8 mouse cellular contexts compared by ENCODE assay signal in the genomic region with DNA sequence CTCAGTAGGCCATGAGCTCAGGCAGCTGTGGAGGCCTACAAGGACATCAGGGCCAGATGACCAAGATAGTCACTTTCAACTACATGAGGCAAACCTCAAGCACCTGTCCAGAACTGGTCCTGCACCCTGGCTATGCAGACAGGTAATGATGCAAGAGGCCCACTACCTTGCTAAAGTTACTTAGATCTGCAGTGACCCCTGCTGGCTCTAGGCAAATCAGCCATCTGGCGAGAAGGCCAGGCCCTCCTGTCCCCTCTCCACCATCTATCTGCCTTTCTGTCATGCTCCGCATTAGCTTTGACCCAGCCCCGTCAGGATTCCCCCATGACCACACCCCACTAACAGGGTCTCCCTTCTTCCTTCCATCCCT. TPM values are rescaled to one million over a fixed set of nuclear protein-coding genes. Genes with fewer than 3 reads are reported as not detected.
DNase-seq lines count a peak whose midpoint lies in the region; ATAC-seq and TF ChIP-seq lines count a peak whose summit lies in the region.

No protein-coding gene starts in this region.

- peak; percentile 70 for TF ChIP-seq CTCF in kidney, adult 2 months (conservative IDR thresholded peaks at IDR 0.05; ENCODE audit: insufficient read depth, insufficient read length, low read depth, low read length)

- 44% methylated on average over 3 of the region's 3 CpGs for WGBS in hindbrain, embryonic 10.5 days
- WGBS in hindbrain, embryonic 12.5 days = 44% methylated on average over 3 of the region's 3 CpGs
- 77% methylated on average over 3 of the region's 3 CpGs for WGBS in kidney, adult 2 months

- DNase-seq in hindbrain, embryonic 10.5 days (ENCODE audit: low spot score) = peak; percentile 20
- DNase-seq in adrenal gland, postnatal 14 days = peak; percentile 65
- DNase-seq in kidney, adult 2 months = peak; percentile 37
- DNase-seq in thymus, postnatal 14 days = peak; percentile 75
- DNase-seq in frontal cortex, postnatal 25 days (ENCODE audit: low spot score in 2 of 2) = no peak
- DNase-seq in gastrocnemius, postnatal 36 days = no peak

- H3K9ac ChIP-seq in hindbrain, embryonic 12.5 days = no peak overlapping the region

- H3K27ac ChIP-seq in hindbrain, embryonic 10.5 days = no peak overlapping the region
- H3K27ac ChIP-seq in hindbrain, embryonic 12.5 days = no peak overlapping the region
- H3K27ac ChIP-seq in kidney, adult 2 months (ENCODE audit: insufficient read depth, low read depth, low read length) = no peak overlapping the region

- intact Hi-C loops in gastrocnemius, postnatal 36 days (cut with DNase I) = loop anchor here (5.0 kb wide), 1 partner anchor 33 kb away; no protein-coding TSS in a partner anchor

- no peak overlapping the region for H3K4me3 ChIP-seq in hindbrain, embryonic 10.5 days
- no peak overlapping the region for H3K4me3 ChIP-seq in hindbrain, embryonic 12.5 days
- H3K4me3 ChIP-seq in kidney, adult 2 months (ENCODE audit: insufficient read depth, low read depth, low read length) = no peak overlapping the region

- no peak for ATAC-seq in hindbrain, embryonic 12.5 days (ENCODE audit: low FRiP score)
- ATAC-seq in megakaryocyte, adult 5-6 weeks (ENCODE audit: poor library complexity, severe bottlenecking) = peak; percentile 56

- H3K9me3 ChIP-seq in hindbrain, embryonic 10.5 days = no peaks in the 10 kb centered on the region
- H3K9me3 ChIP-seq in hindbrain, embryonic 12.5 days (replicated peaks) = 0 out of 2 replicates have a peak, but pooled peaks cover 3% of the 10 kb centered on the region

- no peaks in the 10 kb centered on the region; the same call in 1 of the 2 replicates for H3K27me3 ChIP-seq in hindbrain, embryonic 10.5 days (ENCODE audit: insufficient read depth, poor library complexity, severe bottlenecking)
- no peaks in the 10 kb centered on the region for H3K27me3 ChIP-seq in hindbrain, embryonic 12.5 days
- no peaks in the 10 kb centered on the region for H3K27me3 ChIP-seq in kidney, adult 2 months (replicated peaks; ENCODE audit: control insufficient read depth, insufficient read depth, low read length)

- H3K4me1 ChIP-seq in hindbrain, embryonic 10.5 days (replicated peaks) = peaks cover 14% of the 10 kb centered on the region
- 0 out of 2 replicates have a peak, but pooled peaks cover 4% of the 10 kb centered on the region for H3K4me1 ChIP-seq in hindbrain, embryonic 12.5 days
- H3K4me1 ChIP-seq in kidney, adult 2 months (ENCODE audit: control insufficient read depth, insufficient read depth, low read length) = no peaks in the 10 kb centered on the region

- no peak for TF ChIP-seq POLR2A in kidney, adult 2 months (IDR thresholded peaks at IDR 0.05; ENCODE audit: low read depth, low read length)

- no peak overlapping the region for H3K4me2 ChIP-seq in hindbrain, embryonic 12.5 days (replicated peaks)

- H3K36me3 ChIP-seq in hindbrain, embryonic 10.5 days = no peaks in the 10 kb centered on the region
- H3K36me3 ChIP-seq in hindbrain, embryonic 12.5 days = no peaks in the 10 kb centered on the region
- no peaks in the 10 kb centered on the region for H3K36me3 ChIP-seq in kidney, adult 2 months (ENCODE audit: control insufficient read depth, insufficient read depth, low read length)

RNA-seq across cellular contexts. Expression of a gene that starts 35.7 kb away (rescaled TPM):
- 148 and 151 TPM in 2 replicates for polyA plus RNA-seq in hindbrain, embryonic 10.5 days (2016; fragmentation: Nextera tagmentation; extraction: Ambion mirVana)
- polyA plus RNA-seq in hindbrain, embryonic 12.5 days (2016; fragmentation: Nextera tagmentation; extraction: Ambion mirVana) = 120 and 130 TPM in 2 replicates
- total RNA-seq in adrenal gland, postnatal 14 days (2021) = 107 and 111 TPM in 2 replicates
- 94.6 and 120 TPM in 2 replicates for polyA plus RNA-seq in kidney, adult 2 months (2012; rRNA removed)
- total RNA-seq in megakaryocyte, adult 5-6 weeks (2015) = 35.5 and 46.1 TPM in 2 replicates
- total RNA-seq in megakaryocyte, adult 5-6 weeks (2017) = 28.7 and 39.4 TPM in 2 replicates
- total RNA-seq in gastrocnemius, postnatal 36 days (2021) = 10 to 100 TPM; 78.0 to 84.1 TPM

RNA-seq across cellular contexts. Expression of a gene that starts 42.9 kb away (rescaled TPM):
- 2.0 TPM in 2 replicates for polyA plus RNA-seq in hindbrain, embryonic 10.5 days (2016; fragmentation: Nextera tagmentation; extraction: Ambion mirVana)
- polyA plus RNA-seq in hindbrain, embryonic 12.5 days (2016; fragmentation: Nextera tagmentation; extraction: Ambion mirVana) = 4.0 and 4.7 TPM in 2 replicates
- total RNA-seq in adrenal gland, postnatal 14 days (2021) = 422 and 438 TPM in 2 replicates
- 336 and 398 TPM in 2 replicates for polyA plus RNA-seq in kidney, adult 2 months (2012; rRNA removed)
- 5.6 and 9.1 TPM in 2 replicates for total RNA-seq in megakaryocyte, adult 5-6 weeks (2015)
- total RNA-seq in megakaryocyte, adult 5-6 weeks (2017) = 4.8 and 11.4 TPM in 2 replicates
- 100 to 1,000 TPM; 137 to 152 TPM for total RNA-seq in gastrocnemius, postnatal 36 days (2021)

Comparison
In these comparisons a context has a peak if more than half of its experiments do, and no peak if none do; other contexts are left out.
1. DNase-seq: peak in hindbrain, embryonic 10.5 days (single experiment), adrenal gland, postnatal 14 days (single experiment), kidney, adult 2 months (single experiment) and thymus, postnatal 14 days (single experiment); none in frontal cortex, postnatal 25 days (0 of 2) and gastrocnemius, postnatal 36 days (0 of 2).
2. RNA of a gene that starts 42.9 kb away (total RNA-seq): 422 to 438 TPM in adrenal gland, postnatal 14 days and 137 to 152 TPM in gastrocnemius, postnatal 36 days; 4.8 to 11.4 TPM in megakaryocyte, adult 5-6 weeks; every median in the first group is over 10 times any median in the second.